Mouse (Mus musculus) kidney, postnatal 4 days (tissue): Measurements from ENCODE around the gene Cfap299.
"Not testable (repeated sequence)": the region's sequence is repeated elsewhere in the genome, so short reads cannot be mapped to it uniquely, and the experiment has no call there.

Experiments used
- DNase-seq, 2 experiments: peaks; one replicate each; pipeline ENCODE4 v3.0.0; 2021; ENCODE audit warnings: mixed read lengths in 2 of 2

Cfap299 gene

GRCm38 (mm10) chr5:98550285-98550684, 221.2 kb downstream of the Cfap299 start:
- no peak for DNase-seq

GRCm38 (mm10) chr5:98550873-98551272, 221.8 kb downstream of the Cfap299 start:
- no peak for DNase-seq

- no peak for DNase-seq
Measured at GRCm38 (mm10) chr5:98552395-98552794, 223.3 kb downstream of the Cfap299 start, which contains the start of gene Gm11111. Gene Gm11111, plus strand, starts transcription at chr5:98552695.

- DNase-seq, result no peak
Measured at GRCm38 (mm10) chr5:98552811-98553601, 223.9 kb downstream of the Cfap299 start.

- peak in 1 of 2 experiments; percentile 32 for DNase-seq
Measured at GRCm38 (mm10) chr5:98561301-98561700, 232.2 kb downstream of the Cfap299 start.

- DNase-seq, result no peak
Measured at GRCm38 (mm10) chr5:98562806-98563205, 233.7 kb downstream of the Cfap299 start.

- DNase-seq, result no peak
Measured at GRCm38 (mm10) chr5:98563801-98564200, 234.7 kb downstream of the Cfap299 start.

GRCm38 (mm10) chr5:98566461-98567193, 237.5 kb downstream of the Cfap299 start:
- DNase-seq, result no peak

GRCm38 (mm10) chr5:98568481-98568880, 239.4 kb downstream of the Cfap299 start:
- no peak for DNase-seq

- DNase-seq, result no peak
Measured at GRCm38 (mm10) chr5:98569029-98569513, 240.0 kb downstream of the Cfap299 start.

GRCm38 (mm10) chr5:98572392-98572791, 243.3 kb downstream of the Cfap299 start:
- DNase-seq, result no peak

GRCm38 (mm10) chr5:98574711-98575470, 245.8 kb downstream of the Cfap299 start:
- peak in 1 of 2 experiments; percentile 17 for DNase-seq

- DNase-seq, result no peak
Measured at GRCm38 (mm10) chr5:98575471-98575834, 246.3 kb downstream of the Cfap299 start.

GRCm38 (mm10) chr5:98576538-98576937, 247.4 kb downstream of the Cfap299 start:
- DNase-seq, result not testable (repeated sequence)

GRCm38 (mm10) chr5:98578398-98578797, 249.3 kb downstream of the Cfap299 start:
- DNase-seq, result no peak

- no peak for DNase-seq
Measured at GRCm38 (mm10) chr5:98580811-98581210, 251.7 kb downstream of the Cfap299 start.

GRCm38 (mm10) chr5:98582051-98582450, 252.9 kb downstream of the Cfap299 start:
- no peak for DNase-seq

- no peak for DNase-seq
Measured at GRCm38 (mm10) chr5:98585915-98586314, 256.8 kb downstream of the Cfap299 start.

- DNase-seq, result no peak
Measured at GRCm38 (mm10) chr5:98613511-98613910, 284.4 kb downstream of the Cfap299 start.

- DNase-seq, result no peak
Measured at GRCm38 (mm10) chr5:98616902-98617301, 287.8 kb downstream of the Cfap299 start.

- no peak for DNase-seq
Measured at GRCm38 (mm10) chr5:98617416-98617815, 288.3 kb downstream of the Cfap299 start.

GRCm38 (mm10) chr5:98650345-98650744, 321.2 kb downstream of the Cfap299 start:
- no peak for DNase-seq

GRCm38 (mm10) chr5:98651049-98651448, 321.9 kb downstream of the Cfap299 start:
- peak; percentile 3 for DNase-seq
